Mouse (Mus musculus) adrenal gland, adult 8-10 months (tissue): Measurements from ENCODE around the gene Ranbp1. TPM values are rescaled to one million over a fixed set of nuclear protein-coding genes. Genes with fewer than 3 reads are reported as not detected.
"Not testable (repeated sequence)": the region's sequence is repeated elsewhere in the genome, so short reads cannot be mapped to it uniquely, and the experiment has no call there.

ENCODE experiments used
- DNase-seq: peaks from one replicate; pipeline ENCODE4 v3.0.0; 2022
- microRNA-seq, 2 experiments: library from miRNA; unstranded; fragments of <30 nt; microRNA quantifications; one replicate each; pipeline ENCODE4 v1.2.0; 2022
- total RNA-seq, 4 experiments: library from RNA; stranded (reverse); gene quantifications; 2 replicates each; pipeline ENCODE4 v1.2.4; 2022

The Ranbp1 gene
- total RNA-seq, 4 experiments from 2014 or later: 98.7 to 146 (median 114) TPM

GRCm38 (mm10) chr16:18200062-18200461 lies 48.5 kb downstream of the Ranbp1 start:
- no peak for DNase-seq

DNA sequence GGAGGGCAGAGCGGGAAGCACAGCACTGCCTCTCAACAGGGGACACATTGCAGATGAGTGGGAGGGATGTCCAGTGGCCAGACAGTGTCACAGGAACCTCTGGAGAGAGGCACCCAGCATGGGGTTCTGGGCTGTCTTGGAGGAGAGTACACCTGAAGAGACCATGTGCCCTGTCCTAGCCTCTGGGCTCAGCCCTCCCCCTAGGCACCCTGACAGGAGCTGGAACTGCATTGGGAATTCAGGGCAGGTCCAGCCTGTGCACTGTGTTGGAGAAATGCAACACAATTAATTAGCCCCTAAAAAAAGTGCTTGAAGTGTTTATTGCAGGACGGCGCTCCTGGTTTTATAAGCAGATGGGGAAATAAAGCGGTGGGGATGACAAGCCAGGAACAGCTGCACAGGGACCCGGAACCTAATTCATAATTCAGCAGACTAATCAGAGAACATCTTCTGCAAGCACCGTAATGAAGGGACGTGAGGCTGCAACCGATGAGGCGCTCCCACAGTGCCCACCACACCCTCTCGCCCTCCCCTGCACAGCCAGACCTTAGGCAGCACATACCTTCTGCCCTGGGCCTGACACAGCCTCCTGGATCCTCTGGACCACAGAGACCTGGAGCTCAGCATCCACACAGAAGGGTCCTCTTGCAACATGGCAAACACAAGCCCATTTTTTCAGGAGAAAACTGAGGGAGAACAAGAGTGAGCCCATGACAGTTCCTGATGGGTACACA lies 50.0 kb downstream of the Ranbp1 start:
- no peak for DNase-seq

DNA sequence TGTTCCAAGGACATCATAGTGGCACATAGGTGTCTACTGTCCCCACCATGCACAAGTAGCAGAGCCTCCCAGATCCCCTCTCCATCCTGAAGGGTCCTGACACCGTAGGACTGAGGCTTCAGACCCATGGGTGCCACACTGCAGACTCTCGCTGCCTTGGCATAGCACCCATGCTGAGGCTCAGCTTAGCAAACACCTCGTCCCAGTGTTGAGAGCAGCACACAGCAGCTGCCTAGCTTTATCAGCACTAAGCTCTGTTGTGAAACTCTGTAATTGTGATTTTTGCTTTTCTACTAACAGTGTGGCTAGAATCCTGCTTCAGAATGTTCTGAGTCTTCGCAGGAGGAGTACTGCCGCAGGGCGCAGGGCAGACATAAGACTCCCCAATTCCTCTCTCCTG lies 50.7 kb downstream of the Ranbp1 start:
- DNase-seq: no peak

GRCm38 (mm10) chr16:18195561-18195960 lies 53.0 kb downstream of the Ranbp1 start:
- not testable (repeated sequence) for DNase-seq

DNA sequence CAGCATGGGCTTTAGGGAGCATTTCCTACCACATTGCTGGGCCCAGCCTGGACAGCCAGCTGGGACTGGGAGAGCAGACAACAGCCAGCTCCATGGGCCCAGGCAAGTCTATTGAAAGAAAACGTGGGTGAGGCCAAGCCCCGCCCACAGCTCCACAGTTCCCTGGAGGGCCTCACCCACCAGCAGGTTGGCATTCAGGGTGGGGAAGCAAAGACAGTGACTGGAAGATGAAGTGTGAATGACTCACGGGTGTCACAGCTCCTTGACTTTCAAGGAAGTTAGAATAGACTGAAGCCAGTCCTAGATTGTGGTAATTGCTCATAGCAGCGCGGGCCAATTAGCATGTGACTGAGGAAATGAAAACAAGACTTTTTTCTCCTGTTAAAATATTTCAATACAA lies 53.5 kb downstream of the Ranbp1 start:
- no peak for DNase-seq

DNA sequence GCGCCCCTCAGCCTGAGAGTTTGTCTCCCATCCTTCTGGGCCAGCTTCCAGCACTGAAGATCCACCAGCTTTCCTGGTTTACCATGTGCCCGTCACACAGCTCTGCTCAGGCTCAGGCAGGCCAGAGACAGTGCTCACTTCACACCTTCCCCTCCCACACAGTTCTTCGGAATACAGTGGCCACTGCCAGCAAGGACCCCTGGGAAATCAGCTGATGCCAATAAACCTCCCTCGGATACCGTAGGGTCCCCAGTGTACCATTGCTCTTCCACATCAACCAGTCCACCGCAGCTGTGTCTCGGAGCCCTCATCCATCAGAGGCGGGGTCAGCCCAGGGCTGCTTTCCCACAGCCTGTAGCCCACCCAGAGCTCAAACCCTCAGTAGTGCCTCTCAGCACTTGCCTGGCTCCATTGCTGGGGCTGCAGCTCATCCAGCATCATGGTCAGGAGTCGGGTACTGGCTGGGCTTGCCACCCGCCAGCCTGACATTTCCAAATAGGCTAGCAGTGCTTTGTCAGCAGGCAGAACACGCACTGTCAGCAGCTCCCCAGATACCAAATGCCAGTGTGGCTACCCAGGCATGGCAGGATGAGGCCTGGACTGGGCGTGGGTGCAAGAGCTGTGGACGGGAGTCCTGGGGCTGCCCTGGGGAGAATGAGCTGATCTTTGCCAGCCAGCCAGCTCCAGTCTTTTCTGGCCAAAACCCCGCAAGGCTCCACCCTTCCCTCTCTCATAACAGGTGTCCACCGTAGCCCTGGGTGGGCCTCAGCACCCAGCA lies 54.1 kb downstream of the Ranbp1 start:
- no peak for DNase-seq

- DNase-seq: no peak
Observed at GRCm38 (mm10) chr16:18191006-18191405, 57.5 kb downstream of the Ranbp1 start.

Small RNAs within 50 kb of the gene (microRNA-seq; reads per million reads assigned to microRNA genes)
- gene Gm24572 (0 to 0.35 reads per million in 2 experiments), gene Mir1306 (58.9 to 112 reads per million in 2 experiments)

Other genes with a start within 250 kb of the Ranbp1 start
- 10 to 100 TPM; 63.2 to 80.9 (median 74.1) TPM for gene Dgcr6, start 195.9 kb downstream of the Ranbp1 start, total RNA-seq
- 10 to 100 TPM; 24.3 to 64.6 (median 44.3) TPM for gene Prodh, start 158.5 kb downstream of the Ranbp1 start, total RNA-seq
- gene Rtn4r, start 121.1 kb downstream of the Ranbp1 start, total RNA-seq: under 1 TPM in 3 of 4 experiments, not detected in 1; 0.14 to 0.30 (median 0.23) TPM
- not detected for gene Ccdc188, start 30.9 kb downstream of the Ranbp1 start, total RNA-seq
- gene Zdhhc8, start 13.6 kb downstream of the Ranbp1 start, total RNA-seq: 10 to 100 TPM; 20.5 to 33.0 (median 27.2) TPM
- gene Trmt2a, start 53 bp downstream of the Ranbp1 start, total RNA-seq: 10 to 100 TPM; 49.8 to 66.4 (median 59.1) TPM
- not detected for gene Gm49776, start 9.6 kb upstream of the Ranbp1 start, total RNA-seq
- gene Dgcr8, start 40.5 kb upstream of the Ranbp1 start, total RNA-seq: 10 to 100 TPM; 24.4 to 48.7 (median 32.9) TPM
- 10 to 100 TPM; 45.4 to 68.0 (median 52.7) TPM for gene Tango2, start 99.4 kb upstream of the Ranbp1 start, total RNA-seq
- gene Arvcf, start 99.5 kb upstream of the Ranbp1 start, total RNA-seq: 10 to 100 TPM; 25.5 to 67.0 (median 52.7) TPM
- gene Txnrd2, start 177.7 kb upstream of the Ranbp1 start, total RNA-seq: 100 to 1,000 TPM in 2 of 4 experiments, 10 to 100 TPM in 2; 79.2 to 123 (median 103) TPM
- 100 to 1,000 TPM; 147 to 201 (median 185) TPM for gene Comt, start 178.1 kb upstream of the Ranbp1 start, total RNA-seq
- gene Gnb1l, start 250.0 kb upstream of the Ranbp1 start, total RNA-seq: 1 to 10 TPM; 5.1 to 7.0 (median 6.1) TPM